21 mouse cellular contexts compared by ENCODE assay signal in the genomic region with DNA sequence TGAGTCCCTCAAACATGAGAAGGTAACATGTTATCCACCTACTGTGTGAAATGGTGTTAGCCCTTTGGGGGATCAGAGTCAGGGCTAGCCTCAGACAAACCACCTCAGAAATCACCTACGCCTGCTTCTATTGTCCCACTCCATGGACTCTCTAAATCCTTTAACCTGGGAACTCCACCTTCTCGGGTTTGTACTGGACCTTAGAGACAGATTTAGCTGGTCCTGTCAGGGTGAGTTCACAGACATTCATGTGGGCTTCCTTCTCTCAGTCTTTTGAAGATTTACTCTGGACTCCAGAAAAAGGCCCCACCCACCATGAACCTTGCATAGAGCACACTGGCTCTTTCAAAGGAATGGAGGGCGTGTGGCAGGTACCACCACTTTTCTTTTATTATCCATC.
"Had no signal": no experiment of that assay in that cellular context is flagged by ENCODE, and none has a peak within 500 bp of the region (broad histone marks: within the 10 kb centered on the region; RNA-seq: fewer than 3 reads in every experiment).

No protein-coding gene starts in this region.

- H3K27me3 ChIP-seq: lung, embryonic 15.5 days; midbrain, embryonic 12.5 days; neural tube, embryonic 13.5 days; neural tube, embryonic 15.5 days had no signal

- H3K9ac ChIP-seq: lung, embryonic 15.5 days; midbrain, embryonic 12.5 days; neural tube, embryonic 13.5 days; neural tube, embryonic 15.5 days had no signal

- H3K4me3 ChIP-seq: lung, embryonic 15.5 days; midbrain, embryonic 10.5 days; midbrain, embryonic 12.5 days; myocyte; neural tube, embryonic 13.5 days; neural tube, embryonic 15.5 days had no signal

- H3K9me3 ChIP-seq: lung, embryonic 15.5 days; midbrain, embryonic 10.5 days; midbrain, embryonic 12.5 days; neural tube, embryonic 13.5 days; neural tube, embryonic 15.5 days had no signal

- H3K36me3 ChIP-seq: lung, embryonic 15.5 days had no signal

- H3K4me1 ChIP-seq: midbrain, embryonic 10.5 days; midbrain, embryonic 12.5 days had no signal

- ATAC-seq: lung, postnatal 0 days; midbrain, embryonic 16.5 days had no signal

- H3K27ac ChIP-seq: macrophage; midbrain, embryonic 10.5 days; midbrain, embryonic 12.5 days; neural tube, embryonic 13.5 days; neural tube, embryonic 15.5 days had no signal

- DNase-seq: lung, adult 18-20 months; lung, postnatal 14 days; lung, postnatal 36 days; midbrain, embryonic 14.5 days; retina, postnatal 1 day; right cerebral cortex, adult 18-20 months; right cerebral cortex, postnatal 25 days; right cerebral cortex, postnatal 4 days; spleen, adult 18-20 months; thymus, adult 18-20 months; thymus, postnatal 14 days; thymus, postnatal 36 days had no signal

- H3K4me2 ChIP-seq: lung, embryonic 15.5 days; midbrain, embryonic 12.5 days; neural tube, embryonic 13.5 days; neural tube, embryonic 15.5 days had no signal
